Mouse (Mus musculus) lung, postnatal 4 days (tissue): Measurements from ENCODE around the gene Car11.

Experiments used
- DNase-seq, 2 experiments: peaks; one replicate each; pipeline ENCODE4 v3.0.0; 2021

Car11 gene

DNA sequence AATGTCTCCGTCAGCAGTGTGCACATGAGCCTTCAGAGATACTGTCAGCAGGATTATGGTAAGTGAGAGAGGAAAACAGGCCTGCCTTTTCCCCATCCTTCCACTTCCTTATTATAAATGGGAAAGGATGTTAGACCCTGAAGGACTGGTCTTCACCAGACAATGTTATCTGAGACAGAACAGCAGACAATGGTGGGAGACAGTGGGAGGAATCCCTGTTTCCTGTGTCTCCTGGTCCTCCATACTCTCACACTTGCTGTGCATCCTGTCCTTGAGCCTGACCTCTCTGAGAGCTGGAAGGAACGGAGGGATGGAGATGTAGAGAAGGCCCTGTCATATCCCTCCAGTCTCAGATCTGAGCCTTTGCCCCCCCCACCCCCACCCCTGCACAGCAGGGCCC lies 7.3 kb upstream of the Car11 start:
- peak in 1 of 2 experiments; percentile 5 for DNase-seq

DNA sequence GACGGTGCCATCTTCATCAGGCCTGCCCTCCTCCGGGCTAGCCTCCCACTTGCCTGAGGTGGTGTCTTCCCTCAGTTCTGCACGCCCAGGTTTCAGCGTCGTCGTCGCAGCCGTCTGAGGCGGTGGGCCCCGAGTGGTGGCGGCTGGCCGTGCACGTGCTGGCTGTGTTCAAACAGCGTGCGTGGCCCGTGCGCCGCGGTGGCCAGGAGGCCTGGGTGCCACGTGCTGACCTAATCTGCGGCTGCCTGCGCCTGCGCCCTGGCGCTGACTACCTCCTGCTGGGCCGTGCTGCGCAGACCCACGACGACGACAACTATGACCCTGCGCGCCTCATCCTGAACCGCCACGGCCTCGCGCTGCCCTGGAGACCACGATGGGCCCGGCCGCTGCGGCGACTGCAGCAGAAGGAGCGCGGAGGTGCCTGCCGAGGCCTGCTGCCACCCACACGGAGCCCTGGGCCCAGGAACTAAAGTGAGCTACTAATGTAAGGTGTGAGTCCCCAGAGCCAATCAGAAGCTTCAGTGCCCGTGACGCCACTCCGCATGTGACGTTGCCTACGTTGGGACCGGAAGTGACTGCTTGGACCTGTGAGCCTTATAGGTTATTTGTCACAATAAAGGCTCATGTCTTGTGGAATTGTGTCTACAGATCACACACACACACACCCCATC lies 5.6 kb upstream of the Car11 start, which contains the start of gene Sec1:
Sec1 (minus strand) TSS at position 482 of the 671 bp plus-strand sequence.
- no peak for DNase-seq

DNA sequence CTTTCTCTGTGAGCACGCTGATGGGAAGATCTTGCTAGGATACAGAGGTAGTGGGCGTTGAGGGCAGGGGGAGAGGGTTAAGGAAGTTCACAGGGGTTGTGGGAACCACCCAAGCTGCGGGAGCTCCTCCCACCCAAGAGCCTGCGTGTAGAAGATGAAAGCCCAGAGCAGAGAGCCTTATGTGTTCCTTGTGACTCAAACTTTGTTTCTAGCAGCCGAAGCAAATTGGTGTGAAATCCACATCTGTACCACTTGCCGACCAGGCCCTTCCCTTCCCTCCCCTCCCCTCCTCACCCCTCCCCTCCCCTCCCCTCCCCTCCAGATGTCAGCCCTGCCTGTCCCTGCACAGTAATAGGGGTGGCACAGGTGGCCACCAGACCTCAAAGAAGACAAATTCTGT lies 4.5 kb upstream of the Car11 start:
- DNase-seq = no peak

DNA sequence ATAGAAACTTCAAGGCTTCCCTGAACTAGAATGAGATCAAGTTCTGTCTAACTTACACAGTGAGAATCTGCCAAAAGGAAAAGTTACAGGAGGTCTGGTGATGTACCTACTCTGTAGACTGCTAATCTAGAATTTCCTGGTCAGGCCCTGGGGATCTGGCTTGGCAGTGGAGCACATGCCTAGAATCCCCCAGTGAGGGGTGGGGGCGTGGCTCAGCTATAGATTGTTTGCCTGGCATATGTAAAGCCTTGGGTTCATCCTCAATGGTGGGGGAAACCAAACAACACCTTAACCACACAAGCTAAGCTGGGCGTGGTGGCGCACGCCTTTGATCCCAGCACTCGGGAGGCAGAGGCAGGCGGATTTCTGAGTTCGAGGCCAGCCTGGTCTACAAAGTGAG lies 1.7 kb upstream of the Car11 start:
- no peak for DNase-seq

DNA sequence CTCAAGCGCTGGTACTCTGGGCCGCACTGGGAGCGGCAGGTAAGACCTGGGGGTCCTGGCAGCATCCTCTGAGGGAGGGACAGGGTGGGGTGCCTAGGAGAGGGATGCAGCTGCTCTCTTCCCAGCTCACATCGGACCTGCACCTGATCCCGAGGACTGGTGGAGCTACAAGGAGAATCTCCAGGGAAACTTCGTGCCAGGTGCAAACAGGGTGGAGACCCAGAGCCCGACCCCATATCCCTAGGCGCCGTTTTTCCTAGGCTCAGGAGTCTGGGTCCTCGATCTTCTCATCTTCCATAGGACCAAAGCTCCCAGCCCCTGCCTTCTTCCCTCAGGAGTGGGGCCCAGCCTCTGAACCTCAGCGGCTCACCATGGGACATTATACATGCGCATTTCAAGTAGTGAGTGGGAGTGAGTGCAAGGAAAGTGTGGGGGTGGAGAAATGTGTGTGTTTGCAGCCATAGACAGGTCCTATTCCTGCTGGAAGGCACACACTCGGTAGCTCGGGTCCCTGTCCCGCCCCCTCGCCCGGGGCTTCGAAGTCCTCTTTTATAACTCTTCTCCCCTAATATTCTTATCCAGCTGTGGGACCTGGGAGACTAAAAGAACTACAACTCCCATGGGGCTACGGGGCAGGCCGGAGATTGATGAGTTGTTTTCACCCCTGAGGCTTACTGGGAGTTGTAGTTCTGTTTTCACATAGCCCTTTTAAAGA lies 815 bp downstream of the Car11 start:
- DNase-seq = peak; percentile 74 to 81

DNA sequence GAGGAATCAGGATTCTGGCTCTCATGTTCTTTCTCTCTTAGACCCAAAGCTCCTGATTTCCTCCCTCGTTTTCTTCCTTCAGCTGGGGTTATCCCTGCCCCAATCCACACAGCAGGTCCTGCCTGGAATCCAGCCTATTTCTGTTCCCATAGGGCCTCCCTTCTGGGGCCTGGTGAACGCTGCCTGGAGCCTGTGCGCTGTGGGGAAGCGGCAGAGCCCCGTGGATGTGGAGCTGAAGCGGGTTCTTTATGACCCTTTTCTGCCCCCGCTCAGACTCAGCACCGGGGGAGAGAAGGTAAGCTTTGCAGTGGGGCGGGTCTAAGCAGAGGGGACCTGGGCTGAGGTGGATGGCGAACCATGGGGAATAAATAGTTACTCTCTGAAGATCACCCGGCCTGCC lies 1.4 kb downstream of the Car11 start:
- peak in 1 of 2 experiments; percentile 26 for DNase-seq

DNA sequence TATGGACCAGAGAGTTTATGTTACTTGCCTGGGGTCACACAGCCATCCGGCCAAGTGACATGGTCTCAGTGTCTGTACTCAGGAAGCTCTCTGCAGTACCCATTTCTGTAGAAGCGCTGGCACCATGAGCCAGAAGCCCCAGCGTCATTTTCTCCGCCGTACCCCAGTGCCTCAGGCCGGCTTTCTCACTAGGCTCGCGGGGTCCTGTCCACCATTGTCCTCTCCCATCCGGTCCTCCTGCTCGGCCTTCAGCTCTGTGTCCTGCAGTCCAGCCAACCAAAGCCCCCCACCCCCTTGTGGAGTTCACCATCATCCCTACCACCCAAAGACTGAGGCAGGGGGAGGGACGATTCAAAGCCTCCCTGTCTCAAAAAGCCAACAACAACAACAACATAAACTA lies 2.0 kb downstream of the Car11 start:
- DNase-seq = peak in 1 of 2 experiments; percentile 24

DNA sequence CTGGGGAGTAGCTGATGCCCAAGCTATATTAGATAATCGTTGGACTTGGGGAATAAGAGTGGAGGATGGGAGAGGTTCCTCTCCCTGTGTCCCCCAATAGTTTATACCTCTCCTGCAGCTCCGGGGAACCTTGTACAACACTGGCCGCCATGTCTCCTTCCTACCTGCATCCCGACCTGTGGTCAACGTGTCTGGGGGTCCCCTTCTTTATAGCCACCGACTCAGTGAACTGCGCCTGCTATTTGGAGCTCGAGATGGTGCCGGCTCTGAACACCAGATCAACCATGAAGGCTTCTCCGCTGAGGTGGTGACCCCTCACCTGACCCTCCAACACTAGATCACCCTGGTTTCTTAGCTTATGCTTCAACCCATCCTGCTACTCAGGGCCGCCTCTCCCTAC lies 2.7 kb downstream of the Car11 start:
- no peak for DNase-seq

DNA sequence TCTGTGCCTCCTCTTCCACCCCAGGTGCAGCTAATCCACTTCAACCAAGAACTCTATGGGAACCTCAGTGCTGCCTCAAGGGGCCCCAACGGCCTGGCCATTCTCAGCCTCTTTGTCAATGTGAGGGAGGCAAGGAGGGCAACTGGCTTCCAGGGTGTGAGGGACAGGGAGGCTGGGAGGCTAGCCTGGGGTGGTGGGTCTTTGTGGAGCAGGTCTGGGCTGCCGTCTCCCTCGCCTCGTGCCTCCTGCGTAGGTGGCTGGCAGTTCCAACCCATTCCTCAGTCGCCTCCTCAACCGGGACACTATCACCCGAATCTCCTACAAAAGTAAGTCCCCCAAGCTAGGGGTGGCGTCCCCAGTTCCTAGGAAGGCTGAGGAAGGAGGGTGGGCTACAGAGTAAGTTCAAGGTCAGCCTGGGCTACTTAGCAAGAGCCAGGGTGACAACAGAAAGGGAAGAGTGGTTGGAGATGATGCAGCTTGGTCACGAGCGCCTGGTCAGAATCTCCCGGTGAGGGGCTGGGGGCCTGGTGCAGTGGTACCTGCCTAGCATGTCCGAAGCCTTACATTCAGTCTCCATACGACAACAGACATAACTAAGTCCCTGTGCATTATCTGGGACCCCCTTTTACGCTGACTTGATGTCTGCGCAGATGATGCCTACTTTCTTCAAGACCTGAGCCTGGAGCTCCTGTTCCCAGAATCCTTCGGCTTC lies 3.3 kb downstream of the Car11 start:
- DNase-seq = peak; percentile 3 to 25

DNA sequence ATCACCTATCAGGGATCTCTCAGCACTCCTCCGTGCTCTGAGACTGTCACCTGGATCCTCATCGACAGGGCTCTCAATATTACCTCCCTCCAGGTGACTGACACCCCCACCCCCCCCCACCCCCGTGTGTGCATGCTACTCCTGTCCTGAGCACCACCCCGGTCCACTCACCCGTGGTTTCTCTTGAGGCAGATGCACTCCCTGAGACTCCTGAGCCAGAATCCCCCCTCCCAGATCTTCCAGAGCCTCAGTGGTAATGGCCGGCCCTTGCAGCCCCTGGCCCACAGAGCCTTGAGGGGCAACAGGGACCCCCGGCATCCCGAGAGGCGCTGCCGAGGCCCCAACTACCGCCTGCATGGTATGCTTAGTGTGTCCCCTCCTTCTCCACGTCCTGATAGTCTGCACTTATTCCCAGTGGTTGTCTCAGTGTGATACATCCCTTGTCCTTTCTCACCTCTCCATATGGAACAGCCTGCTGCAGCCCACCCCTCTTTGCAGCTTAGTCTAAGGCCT lies 3.9 kb downstream of the Car11 start:
- DNase-seq = peak in 1 of 2 experiments; percentile 12

DNA sequence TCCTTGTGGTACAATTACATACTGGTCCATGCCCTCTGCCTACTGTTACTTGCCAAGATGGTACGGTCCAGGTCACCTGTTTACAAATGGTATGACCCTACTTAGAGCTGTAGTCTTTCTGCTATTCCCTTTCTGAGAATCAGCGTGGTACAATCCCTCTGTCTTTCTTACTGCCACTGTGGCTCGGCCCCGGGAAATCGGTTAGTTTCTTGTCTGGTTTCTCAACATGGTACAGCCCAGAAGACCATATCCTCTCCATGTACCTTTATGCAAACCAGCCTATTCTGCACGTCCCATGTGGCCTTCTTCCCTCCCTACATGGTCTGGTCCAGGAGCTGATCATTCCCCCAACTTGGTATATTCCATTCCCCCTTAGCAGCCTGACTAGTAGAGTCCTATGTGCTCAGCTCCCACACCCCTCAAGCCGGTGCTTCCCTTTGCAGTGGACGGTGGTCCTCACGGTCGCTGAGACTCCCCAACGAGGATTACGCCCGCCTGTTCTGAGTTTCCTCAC lies 4.5 kb downstream of the Car11 start:
- peak; percentile 71 to 72 for DNase-seq

DNA sequence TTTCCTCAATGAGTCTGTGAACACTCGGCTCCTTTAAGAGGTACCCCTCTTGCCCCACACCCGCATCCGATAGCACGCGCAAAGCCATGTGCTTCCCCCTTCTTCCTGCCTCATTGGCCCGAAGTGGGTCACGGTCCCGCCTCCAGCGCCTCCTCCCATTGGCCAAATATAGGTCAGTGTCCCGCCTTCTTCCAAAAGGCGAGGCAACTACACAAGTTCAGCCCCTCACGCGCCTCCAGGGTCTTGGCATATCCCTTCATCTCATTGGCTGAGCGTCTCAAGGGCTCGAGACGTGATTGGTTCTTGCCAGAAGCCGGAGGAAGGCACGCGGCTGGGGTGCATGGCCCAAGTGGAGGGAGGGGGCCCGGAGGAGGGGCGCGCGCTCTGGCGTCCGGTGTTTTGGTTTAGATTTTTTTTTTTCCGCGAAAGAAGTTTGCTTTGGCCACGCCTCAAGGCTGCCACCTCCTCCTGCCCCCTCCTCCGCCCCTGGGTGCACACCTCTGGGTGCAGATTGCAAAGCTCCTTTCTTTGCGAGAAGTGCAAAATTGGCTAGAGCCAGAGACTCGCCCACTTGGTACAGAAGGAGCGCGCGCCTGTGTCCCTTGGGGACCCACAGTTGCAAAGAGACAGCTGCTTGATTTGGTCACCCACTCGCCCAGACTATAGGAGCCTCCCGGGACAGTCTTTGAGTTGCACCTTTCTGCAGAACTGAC lies 5.2 kb downstream of the Car11 start, which contains the start of gene Dbp:
Dbp (plus strand) TSS at position 359 of the 713 bp plus-strand sequence.
- peak; percentile 99 to 100 for DNase-seq

DNA sequence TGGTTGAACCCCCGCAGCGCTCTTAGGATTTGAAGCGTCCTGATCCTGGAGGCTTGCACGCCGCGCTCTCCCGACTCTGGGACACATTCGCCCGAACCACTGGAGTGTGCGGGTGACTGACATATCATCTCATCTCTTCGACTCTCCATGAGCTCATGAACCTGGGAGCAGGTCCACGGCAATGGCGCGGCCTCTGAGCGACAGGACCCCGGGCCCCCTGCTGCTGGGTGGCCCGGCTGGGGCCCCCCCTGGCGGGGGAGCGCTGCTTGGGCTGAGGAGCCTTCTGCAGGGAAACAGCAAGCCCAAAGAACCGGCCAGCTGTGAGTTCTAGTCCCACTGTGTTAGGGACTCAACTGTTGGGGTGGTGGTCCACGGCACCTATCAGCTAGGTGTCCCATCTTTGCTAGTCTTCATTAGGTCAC lies 5.8 kb downstream of the Car11 start:
- peak in 1 of 2 experiments; percentile 55 for DNase-seq

DNA sequence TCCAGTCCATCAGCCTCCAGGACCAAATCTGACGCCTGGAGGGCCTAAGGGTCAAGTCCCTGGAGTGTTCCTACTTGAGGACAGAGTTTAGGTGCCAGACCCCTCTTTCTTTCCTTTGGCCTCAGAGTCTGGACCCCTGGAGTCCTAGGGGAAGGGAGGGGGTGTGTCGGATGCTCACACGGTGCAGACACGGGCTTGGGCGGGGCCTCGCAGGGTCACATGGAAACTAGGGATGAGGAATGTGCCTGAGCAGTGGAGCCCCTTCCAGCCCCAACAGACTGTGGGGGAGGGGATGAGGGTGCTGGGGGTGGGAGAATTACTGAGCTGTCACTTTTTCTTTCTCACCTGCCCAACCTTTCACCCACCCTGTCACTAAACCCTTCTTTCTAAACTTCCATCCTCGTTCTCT lies 6.2 kb downstream of the Car11 start:
- DNase-seq = peak; percentile 73 to 81

DNA sequence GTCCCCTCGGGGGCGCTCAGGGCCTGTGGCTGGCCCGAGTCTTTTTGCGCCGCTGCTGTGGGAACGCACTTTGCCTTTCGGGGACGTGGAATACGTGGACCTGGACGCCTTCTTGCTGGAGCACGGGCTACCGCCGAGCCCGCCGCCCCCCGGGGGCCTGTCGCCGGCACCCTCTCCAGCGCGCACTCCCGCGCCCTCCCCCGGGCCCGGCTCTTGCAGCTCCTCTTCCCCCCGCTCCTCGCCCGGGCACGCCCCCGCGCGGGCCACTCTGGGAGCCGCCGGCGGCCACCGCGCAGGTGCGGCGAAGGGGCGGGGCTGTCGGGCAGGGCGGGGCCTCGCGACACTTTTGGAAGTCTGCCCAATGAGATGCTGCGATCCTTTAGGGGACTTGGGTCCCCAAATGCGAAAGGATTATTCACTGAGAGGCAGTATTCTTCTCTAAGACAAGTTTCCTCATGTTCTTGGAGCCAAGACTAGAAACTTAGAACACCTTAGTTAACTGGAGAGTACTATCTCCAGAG lies 7.1 kb downstream of the Car11 start:
- DNase-seq = peak; percentile 89 to 93

DNA sequence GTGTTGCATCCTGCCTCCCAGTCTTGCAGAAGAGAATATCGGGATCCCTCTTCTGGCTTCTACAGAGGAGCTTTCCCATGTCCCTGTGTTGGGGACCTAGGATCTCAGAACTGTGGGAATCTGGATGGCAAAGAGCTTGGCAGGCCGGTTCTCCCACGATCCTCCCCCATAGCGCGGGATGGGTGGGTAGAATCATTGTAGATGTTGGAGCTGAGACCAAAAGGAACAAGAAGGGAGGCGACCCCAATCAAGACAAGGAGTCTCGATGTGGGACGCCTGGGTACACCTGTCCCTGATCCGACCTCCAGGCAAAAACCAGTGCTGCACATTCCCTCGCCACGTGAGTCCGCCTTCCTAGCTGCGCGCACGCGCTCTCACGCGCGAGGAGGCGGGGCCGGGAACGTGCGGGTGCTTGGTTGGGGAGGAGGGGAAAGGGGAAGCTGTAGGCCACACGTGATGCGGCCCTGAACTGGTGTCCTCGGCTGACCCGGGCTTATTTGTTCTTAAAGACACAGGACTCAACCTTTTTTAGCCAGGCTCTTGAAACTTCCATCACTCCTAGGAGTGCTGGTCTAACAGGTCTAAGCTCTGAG lies 7.8 kb downstream of the Car11 start:
- DNase-seq = peak; percentile 96

DNA sequence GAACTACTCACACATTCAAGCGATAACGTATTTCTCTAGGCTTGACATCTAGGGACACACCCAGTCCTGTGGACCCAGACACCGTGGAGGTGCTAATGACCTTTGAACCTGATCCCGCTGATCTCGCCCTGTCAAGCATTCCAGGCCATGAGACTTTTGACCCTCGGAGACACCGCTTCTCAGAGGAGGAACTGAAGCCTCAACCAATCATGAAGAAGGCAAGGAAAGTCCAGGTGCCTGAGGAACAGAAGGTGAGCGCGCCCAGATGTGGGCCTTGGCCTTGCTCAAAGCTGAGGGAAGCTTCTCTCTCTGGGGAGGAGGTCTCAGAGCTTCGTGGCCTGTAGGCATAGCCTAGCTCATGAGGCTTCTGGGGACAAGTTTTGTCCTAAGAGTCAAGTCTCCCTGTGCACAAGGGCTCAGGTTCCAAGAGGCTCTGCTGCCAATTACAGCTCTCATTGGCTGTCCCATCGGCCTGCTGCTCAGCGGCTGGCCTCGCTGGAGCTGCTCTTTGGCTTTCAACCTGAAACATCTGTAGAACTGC lies 8.6 kb downstream of the Car11 start:
- DNase-seq = no peak

DNA sequence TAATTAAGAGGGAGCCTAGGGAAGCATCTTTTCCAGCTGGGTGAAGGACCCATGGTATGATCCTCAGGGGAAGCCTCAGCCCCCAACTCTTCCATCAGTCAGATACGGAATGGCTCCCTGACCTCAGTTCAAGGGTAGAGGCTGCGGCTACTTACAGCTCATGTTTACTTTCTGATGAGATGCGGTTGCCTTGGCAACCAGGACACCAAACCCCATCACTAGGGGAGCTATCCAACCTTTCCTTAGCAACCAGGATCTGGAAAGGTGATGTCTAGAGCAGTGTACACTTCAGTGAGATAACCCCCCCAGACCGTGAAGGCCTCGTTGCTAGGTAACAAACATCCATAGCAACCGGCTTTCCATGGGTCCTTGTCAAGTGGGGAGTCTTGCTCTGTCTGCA lies 9.4 kb downstream of the Car11 start:
- no peak for DNase-seq

DNA sequence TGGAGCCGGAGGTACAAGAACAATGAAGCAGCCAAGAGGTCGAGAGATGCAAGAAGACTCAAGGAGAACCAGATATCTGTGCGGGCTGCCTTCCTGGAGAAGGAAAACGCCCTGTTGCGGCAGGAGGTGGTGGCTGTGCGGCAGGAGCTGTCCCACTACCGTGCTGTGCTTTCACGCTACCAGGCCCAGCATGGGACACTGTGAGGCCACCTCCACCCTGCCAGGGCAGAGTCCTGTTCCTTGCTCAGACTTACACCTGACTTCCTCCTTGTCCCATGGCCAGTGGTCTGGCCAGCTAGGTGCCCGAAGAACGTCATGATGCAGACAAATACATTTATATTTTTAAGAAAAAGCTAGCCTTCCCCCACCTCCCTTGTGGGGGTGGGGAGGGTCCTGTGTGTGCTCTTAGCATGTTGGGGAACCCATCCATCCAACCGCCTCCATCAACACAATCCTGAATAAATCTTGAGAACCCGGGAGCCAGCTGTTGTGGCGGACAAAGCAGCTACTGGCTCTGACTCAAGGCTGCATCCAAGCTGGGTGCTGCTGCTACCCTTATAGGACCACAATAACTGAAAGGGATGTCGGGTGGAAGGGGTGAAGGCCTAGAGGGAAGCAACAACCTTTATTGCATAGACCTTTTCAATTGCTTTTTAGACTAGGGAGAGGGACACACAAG lies 10.2 kb downstream of the Car11 start:
- peak in 1 of 2 experiments; percentile 4 for DNase-seq

DNA sequence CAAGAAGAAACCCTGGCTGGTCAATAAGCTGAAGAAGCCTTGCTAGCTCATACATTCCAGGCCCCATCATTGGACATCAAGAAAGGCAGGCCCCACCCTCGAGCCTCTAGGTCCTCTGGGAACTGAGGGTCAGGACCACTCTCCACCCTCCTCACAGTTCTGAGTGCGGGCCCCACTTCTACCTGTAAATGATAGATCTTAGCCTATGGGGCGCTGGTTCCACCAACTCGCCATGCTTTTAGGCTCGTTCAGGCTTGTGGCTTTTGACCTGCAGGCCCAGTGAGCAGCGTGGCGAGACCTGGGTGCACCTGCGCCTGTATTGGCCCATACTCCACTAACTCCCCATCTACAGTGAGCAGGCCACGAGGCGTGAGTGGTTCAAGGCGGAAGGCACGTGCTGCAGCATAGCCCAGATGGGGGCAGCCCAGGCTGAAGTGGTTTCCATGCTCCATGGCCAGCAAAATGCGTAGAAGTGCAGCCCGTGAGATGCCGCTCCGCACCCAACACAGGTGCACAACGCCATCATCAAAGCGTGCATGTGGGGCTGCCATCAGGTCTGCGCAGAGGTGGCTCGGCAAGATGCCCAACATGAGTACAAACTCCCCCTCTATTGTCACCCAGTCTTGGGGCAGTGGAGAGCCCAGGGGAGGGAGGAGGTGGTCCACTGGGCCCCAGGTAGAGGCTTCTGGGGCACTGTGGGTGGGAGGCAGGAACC lies 11.0 kb downstream of the Car11 start:
- DNase-seq = peak in 1 of 2 experiments; percentile 31
